Mouse (Mus musculus) activated CD4-positive, CD25-positive, alpha-beta regulatory T cell, adult 9 weeks (primary cell): Measurements from ENCODE around the gene Prim1. TPM values are rescaled to one million over a fixed set of nuclear protein-coding genes. Genes with fewer than 3 reads are reported as not detected.

Experiments used
- polyA plus RNA-seq: library from polyadenylated mRNA; unstranded; fragments of 100-300 nt; shearing (Covaris generic); gene quantifications from one replicate; pipeline ENCODE4 v1.2.1, GENCODE M21; 2017

The Prim1 gene
- polyA plus RNA-seq, result 20.3 TPM

DNA sequence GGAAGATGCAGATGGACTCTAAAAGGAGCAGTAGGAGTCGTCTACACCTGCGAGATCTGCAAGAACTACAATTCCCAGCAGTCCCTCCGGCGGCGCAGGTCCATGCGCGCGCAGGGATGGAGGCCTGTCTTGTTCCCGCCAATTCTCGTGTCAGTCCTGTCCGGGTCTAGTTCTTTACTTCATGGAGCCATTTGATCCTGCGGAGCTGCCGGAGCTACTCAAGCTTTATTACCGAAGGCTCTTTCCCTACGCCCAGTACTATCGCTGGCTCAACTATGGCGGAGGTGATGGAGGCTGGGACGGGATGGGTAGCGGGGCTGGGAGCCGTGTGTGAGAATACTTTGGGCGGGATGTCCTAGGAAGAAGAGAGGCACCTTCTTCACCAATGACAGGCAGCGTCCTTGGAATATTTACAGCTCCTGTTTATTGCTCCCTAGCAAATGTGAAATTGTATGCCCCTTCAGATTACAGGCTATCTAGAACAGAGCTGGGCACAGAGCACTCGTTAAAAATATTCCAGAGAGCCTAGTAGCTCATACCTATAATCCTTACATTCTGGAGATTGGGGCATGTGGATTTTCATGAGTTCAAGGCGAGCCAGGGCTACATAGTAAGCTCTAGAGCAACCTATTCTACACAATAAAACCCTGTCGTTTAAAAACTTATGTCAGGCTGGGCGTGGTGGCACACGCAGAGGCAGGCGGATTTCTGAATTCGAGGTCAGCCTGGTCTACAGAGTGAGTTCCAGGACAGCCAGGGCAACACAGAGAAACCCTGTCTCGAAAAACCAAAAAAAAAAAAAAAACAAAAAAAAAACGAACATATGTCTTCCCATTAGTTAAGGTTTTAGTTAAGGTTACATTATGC, at the start of gene Prim1:
Gene Prim1 (plus strand): TSS at position 101 of the 867 bp plus-strand sequence.

DNA sequence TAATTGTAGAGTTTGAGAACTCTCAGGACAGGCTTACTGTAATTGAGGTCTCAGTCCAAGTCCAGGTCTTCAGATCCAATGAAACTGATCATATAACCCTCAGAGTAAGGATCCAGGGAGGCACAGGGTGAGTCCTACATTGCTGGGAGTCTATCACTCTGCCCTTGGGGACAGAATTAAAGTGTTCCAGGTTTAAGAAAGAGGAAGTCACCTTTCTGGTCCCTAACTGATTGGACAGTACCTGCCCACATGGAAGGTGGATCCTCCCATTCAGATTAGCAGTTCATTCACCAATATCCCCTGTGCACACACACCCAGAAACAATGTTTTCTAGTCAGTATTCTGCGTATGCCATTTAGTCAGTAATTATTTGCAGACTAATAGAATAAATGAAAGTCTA, 7.5 kb upstream of the Prim1 start, which contains the start of gene Hsd17b6:
Gene Hsd17b6 (minus strand): TSS at position 166 of the 400 bp plus-strand sequence.

DNA sequence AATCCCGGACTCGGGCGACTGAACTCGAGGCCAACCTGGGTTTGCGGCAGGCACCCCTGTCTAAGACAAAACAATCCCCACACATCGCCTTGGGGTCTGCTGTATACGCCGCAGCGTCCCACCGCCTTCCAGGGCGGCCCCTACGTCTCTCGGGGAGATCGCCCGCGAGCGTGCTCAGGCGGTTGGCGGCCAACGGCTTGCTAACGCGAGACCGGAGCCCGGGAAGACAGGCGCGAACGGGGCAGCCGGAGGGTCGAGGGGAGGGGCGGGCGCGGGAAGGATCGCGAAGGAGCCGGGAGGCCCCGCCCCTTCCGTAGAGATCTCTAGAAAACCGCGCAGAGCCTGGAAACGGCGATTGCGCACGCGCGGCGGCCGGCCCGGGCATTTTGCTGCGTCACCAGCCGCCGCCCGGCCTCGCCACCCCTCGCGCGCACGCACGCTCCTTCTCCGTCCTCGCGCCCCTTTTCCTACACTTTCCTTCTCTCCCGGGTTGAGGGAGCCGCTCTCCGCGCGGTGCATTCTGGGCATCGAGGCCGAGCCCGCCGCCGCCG, 43.7 kb downstream of the Prim1 start, which contains the start of gene Ptges3:
Gene Ptges3 (plus strand): TSS at position 354 of the 551 bp plus-strand sequence.

Other genes starting within 250 kb of the Prim1 start
- gene Rdh9, start 238.8 kb upstream of the Prim1 start, polyA plus RNA-seq, result not detected
- gene Rdh16, start 214.0 kb upstream of the Prim1 start, polyA plus RNA-seq, result not detected
- gene Rdh19, start 165.2 kb upstream of the Prim1 start, polyA plus RNA-seq, result not detected
- not detected for gene Rdh16f2, start 148.7 kb upstream of the Prim1 start, polyA plus RNA-seq
- not detected for gene Rdh7, start 126.4 kb upstream of the Prim1 start, polyA plus RNA-seq
- gene Sdr9c7, start 116.7 kb upstream of the Prim1 start, polyA plus RNA-seq, result not detected
- gene Hsd17b6, start 7.6 kb upstream of the Prim1 start, polyA plus RNA-seq, result not detected
- 675 TPM for gene Naca, start 20.4 kb downstream of the Prim1 start, polyA plus RNA-seq
- 94.5 TPM for gene Ptges3, start 43.8 kb downstream of the Prim1 start, polyA plus RNA-seq
- gene Atp5b, start 68.1 kb downstream of the Prim1 start, polyA plus RNA-seq, result 1,218 TPM
- 80.6 TPM for gene Baz2a, start 76.4 kb downstream of the Prim1 start, polyA plus RNA-seq
- 36.9 TPM for gene Rbms2, start 165.1 kb downstream of the Prim1 start, polyA plus RNA-seq
- gene Gls2, start 179.3 kb downstream of the Prim1 start, polyA plus RNA-seq, result 0.23 TPM
- 15.9 TPM for gene Spryd4, start 196.6 kb downstream of the Prim1 start, polyA plus RNA-seq
- not detected for gene Mip, start 210.7 kb downstream of the Prim1 start, polyA plus RNA-seq
- gene Timeless, start 216.9 kb downstream of the Prim1 start, polyA plus RNA-seq, result 25.1 TPM
- gene Apon, start 238.9 kb downstream of the Prim1 start, polyA plus RNA-seq, result not detected